Mouse (Mus musculus) splenic B cell, adult 2 months (primary cell): ENCODE results near the gene Samm50.
A peak's percentile ranks its signal among the peaks of the same experiment; 100 is the strongest.
"Not testable (repeated sequence)": the region's sequence is repeated elsewhere in the genome, so short reads cannot be mapped to it uniquely, and the experiment has no call there.

ENCODE experiments used
- DNase-seq: peaks from one replicate; pipeline ENCODE4 v3.0.0-alpha.2; 2011; ENCODE audit warnings: low read depth, low spot score
- H3K27me3 ChIP-seq: 2 replicates; pipeline ENCODE4 v1.6.1; 2012; ENCODE audit warnings: mild to moderate bottlenecking, low read length, moderate library complexity, mixed read lengths; ENCODE audit not compliant: control insufficient read depth, poor library complexity, insufficient read depth, severe bottlenecking
- H3K36me3 ChIP-seq: 2 replicates; pipeline ENCODE4 v1.6.1; 2012; ENCODE audit warnings: mild to moderate bottlenecking, low read length, moderate library complexity, mixed read lengths; ENCODE audit not compliant: control insufficient read depth, poor library complexity, insufficient read depth, severe bottlenecking

Gene Samm50

DNA sequence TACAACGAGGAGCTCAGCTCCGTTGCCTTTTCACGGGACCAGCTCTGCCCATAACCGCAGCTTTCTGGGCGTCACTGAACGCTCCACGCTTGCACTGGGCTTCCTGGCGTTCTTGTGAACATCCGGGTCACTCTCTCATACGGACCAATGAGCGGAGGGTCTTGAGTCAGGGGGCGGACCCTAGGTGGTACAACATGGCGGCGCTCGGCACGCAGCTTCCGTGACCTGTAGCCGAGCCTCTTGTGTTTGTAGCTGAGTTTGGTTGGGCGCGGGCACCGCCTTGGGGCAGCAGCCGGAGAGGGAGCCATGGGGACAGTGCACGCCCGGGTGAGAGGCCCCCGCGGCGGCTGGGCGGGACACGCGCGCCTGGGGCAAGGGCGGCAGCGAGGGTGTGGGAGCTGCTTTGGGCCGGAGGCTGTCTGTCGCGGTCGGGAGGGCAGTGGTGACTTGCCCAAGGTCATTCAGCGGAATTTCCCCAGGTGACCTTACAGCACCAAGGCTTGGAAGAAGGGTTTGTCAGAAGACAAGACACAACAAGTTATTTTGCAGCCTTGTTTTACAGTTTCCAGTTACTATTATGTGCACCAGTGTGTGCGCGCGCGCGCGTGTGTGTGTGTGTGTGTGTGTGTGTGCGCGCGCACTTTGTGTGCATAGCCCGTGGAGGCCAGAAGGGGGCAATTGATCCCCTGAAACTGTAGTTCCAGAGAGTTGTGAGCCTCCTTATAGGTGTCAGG lies at the start of gene Samm50:
TSS of gene Samm50 (plus strand) at position 184 of the 734 bp plus-strand sequence.
- H3K36me3 ChIP-seq, result peaks cover 2% of the 10 kb centered on the region
- no peaks in the 10 kb centered on the region for H3K27me3 ChIP-seq
- DNase-seq, result peak; percentile 95

DNA sequence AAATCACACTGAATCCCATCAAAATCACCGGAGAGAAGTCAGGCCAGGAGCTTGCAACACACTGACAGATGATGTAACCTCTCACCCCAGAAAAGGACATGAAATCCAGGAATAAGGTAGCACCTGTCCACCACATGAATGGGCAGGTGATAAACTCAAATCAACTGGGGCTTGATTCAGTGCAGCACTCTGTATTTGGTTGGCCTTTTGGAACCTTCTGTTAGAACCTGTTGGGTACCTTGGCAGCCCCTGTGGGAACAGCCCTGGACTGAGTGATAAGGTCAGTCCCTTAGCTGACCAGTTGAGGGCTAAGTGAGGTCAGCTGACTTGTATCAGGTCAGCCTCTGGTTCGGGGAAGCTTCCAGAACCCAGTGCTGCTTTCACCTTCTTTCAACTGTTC lies 35.9 kb upstream of the Samm50 start:
- no peak for DNase-seq
- Histone ChIP-seq H3K36me3 (no peaks in the 10 kb centered on the region), H3K27me3 (no peaks in the 10 kb centered on the region)

DNA sequence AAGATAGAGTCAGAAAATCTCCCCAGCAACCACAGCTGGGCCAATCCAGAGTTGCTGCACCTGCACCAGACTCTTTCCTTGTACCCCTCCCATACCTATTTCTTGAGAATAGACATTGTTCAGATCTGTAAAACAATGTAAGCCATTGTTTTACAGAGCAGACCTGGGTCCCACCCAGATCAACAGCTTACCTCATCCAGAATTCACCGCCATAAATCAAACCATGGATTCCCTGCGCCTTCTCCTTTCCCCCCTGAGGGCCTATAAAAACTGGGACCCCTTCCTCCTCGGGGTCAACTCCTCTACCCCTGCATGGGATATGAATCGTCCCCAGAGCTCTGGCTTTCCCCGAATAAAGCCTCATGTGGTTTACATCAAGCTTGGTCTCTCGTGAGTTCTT lies 34.5 kb upstream of the Samm50 start:
- DNase-seq, H3K36me3 ChIP-seq, H3K27me3 ChIP-seq: not testable (repeated sequence)

DNA sequence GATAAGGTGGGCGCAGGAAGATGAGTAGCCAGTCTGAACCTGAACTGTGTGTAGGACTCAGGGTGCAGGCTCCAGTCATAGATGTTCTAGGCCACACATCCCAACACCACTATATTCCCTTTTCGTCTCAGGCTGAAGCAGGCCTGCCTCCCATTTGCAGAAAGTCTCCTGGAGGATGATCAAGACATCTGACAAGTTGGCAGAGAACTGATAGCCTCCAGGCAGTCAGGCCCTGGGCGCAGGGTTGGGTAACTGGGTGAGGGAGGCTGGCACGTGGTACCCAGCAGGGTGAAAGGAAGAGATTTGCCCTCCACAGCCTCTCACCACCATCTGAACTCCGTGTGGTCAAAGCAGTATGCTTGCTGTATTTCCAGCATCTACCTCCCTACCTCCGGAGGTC lies 30.2 kb upstream of the Samm50 start:
- H3K36me3 ChIP-seq, result no peaks in the 10 kb centered on the region
- DNase-seq, result no peak
- H3K27me3 ChIP-seq, result no peaks in the 10 kb centered on the region

DNA sequence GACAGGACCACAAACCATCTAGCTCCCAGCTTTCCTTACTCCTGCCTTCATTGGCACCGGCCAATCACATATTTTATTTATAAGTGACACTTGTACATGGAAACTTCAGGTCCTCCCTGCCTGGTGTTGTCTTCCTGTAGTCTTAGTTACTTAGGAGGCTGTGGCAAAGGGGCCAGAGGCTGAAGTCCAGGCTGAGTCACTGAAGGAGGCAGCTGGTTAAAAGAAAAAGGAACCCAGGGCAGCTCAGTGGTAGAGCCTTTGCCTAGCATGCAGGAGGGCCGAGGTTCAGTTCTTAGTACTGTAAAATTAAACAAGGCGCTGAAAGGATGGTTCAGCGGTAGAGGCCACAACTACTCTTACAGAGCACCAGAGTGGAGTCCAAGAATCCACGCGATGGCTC lies 25.2 kb upstream of the Samm50 start:
- Histone ChIP-seq H3K27me3 (peaks cover 2% of the 10 kb centered on the region; the same call in 1 of the 2 replicates), H3K36me3 (no peaks in the 10 kb centered on the region)
- no peak for DNase-seq

DNA sequence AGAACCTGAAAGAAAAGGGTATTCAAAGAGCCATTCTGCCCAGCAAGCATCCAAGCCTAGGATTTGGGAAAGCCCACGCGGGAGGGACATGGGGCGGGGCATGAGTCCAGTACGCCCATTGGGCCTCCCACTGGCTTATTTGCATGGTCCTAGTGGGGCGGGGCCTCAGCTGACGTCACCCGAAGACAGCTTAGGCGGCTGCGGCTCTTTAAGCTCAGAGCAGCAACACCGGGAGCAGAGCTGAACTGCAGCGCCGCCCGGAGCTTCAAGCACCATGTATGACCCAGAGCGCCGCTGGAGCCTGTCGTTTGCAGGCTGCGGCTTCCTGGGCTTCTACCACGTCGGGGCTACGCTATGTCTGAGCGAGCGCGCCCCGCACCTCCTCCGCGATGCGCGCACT lies 24.4 kb upstream of the Samm50 start, which contains the start of gene Pnpla3:
TSS of gene Pnpla3 (plus strand) at position 238 of the 400 bp plus-strand sequence.
- DNase-seq, result peak; percentile 47
- Histone ChIP-seq H3K36me3 (no peaks in the 10 kb centered on the region), H3K27me3 (peaks cover 2% of the 10 kb centered on the region; the same call in 1 of the 2 replicates)

DNA sequence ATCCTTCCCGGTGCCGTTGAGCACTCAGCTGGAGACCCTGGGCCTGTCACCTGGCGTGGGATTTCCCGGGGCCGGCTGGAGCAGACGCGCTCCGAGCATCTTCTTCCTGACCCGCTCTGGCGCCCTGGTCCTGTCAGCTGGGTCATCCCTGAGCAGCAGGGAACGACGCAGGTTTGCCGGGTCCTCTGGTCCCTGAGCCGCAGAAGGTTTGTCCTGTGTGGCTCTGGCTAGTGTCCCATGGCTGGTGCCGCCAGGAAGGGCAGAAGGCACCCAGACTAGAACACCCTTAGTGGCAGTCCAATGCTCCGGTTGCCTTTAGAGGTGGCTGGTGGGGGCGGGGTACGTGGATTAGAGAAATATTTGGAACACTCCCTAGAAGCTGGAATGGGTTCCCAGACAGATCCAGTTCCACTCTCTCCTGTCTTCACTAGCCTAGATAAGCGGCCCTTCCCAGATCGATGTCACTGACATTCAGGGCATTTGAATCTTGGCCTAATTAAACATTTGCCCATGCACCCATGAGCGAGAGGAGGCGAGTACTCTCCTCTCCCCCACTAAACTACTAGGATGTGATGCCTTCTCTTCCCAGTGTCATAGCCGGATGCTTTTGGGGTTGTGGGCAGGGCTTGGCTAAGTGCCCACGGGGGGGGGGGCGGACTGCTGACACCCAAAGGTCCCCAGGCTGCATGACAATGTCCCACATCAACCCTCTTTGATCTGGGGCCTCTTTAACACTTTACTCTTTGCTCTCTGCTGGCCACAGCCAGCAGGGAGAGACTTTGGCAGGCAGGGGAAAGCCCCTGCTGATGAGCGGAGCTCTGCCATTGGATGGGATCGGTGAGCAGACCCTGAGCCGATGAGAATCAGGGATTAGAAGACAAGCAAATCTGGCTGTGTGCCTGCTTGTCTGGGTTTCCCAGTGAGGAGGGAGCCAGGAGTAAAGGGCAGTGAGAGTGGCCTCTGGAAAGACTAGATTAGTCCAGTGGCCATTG lies 23.6 kb upstream of the Samm50 start:
- H3K36me3 ChIP-seq, result no peaks in the 10 kb centered on the region
- DNase-seq, result no peak

DNA sequence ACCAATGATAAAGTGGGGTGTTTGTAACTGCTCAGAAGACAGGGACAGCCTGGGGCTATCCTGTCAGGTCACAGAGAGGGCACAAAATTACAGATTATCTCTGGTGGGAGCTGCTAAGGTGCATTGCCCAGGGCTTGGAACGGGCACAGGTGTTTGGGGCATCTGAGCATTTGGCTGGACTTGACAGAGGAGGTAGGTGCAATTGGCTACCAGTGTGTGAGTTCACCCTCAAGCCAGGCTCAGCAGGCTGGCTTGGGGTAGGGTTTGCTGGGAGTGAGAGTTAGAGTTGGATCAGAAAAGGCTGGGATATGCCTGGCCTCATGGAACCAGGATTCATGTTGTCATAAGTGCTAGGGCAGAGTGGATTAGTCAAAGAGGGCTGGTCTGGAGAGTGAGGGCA lies 22.5 kb upstream of the Samm50 start:
- Histone ChIP-seq H3K36me3 (no peaks in the 10 kb centered on the region), H3K27me3 (peaks cover 2% of the 10 kb centered on the region; the same call in 1 of the 2 replicates)
- no peak for DNase-seq

More for the DNA sequence above, 23.6 kb upstream of the Samm50 start:
- peaks cover 2% of the 10 kb centered on the region; the same call in 1 of the 2 replicates for H3K27me3 ChIP-seq

DNA sequence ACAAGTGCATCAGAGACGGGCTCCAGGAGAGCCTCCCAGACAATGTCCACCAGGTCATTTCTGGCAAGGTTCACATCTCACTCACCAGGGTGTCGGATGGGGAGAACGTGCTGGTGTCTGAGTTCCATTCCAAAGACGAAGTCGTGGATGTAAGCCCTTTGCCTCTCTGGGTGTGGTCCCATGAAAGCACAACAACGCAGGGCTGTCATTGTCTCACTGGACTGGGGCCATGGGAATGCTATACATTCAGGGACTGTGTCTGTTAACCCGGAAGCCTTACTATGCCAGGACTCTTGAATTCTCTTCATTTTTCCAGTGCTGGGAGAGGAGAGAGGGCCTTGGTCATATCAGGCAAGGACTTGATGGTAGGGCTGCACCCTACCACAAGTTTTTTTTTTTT lies 20.9 kb upstream of the Samm50 start:
- DNase-seq, result no peak
- H3K27me3 ChIP-seq, result peaks cover 2% of the 10 kb centered on the region
- H3K36me3 ChIP-seq, result no peaks in the 10 kb centered on the region

DNA sequence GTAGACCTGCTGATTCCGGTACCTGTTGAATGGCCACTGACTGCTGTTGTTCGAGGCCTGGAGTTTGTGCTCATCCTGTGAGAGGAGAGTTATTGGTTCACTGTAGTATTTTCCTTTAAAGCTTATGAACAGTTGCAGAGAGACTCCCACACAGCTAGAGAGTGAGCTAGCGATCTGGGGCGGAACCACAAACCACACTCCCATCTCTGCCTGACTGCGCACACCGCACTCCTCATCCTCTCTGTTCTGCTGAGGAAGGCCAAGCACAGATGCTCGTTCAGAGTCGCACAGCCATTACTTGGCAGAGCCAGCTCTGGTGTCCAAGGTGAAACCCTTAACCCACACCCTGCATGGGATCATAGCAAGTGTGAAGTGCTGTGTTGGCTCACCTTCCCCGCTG lies 13.3 kb upstream of the Samm50 start:
- no peaks in the 10 kb centered on the region; the same call in 1 of the 2 replicates for H3K27me3 ChIP-seq
- no peak for DNase-seq
- no peaks in the 10 kb centered on the region for H3K36me3 ChIP-seq

DNA sequence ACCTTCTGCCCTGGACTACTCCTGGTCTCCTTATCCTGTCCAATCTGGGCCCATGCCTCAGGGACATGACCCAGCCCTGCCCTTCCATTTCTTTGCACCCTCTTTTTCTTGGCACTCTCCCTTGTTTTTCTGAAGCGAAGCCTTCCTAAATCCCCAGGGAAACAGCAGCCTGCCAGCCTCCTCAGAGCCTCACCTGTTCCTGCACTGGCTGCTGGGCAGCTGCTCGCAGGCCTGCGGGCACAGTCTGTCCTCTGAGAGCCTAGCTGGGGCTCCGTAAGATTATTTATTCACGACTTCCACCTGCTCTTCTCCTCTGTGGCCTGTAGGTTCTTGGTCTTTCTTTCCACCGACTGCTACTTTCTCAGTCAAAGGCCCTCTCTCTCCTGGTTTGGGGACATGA lies 10.0 kb upstream of the Samm50 start:
- DNase-seq, result no peak
- no peaks in the 10 kb centered on the region for H3K36me3 ChIP-seq
- H3K27me3 ChIP-seq, result no peaks in the 10 kb centered on the region

DNA sequence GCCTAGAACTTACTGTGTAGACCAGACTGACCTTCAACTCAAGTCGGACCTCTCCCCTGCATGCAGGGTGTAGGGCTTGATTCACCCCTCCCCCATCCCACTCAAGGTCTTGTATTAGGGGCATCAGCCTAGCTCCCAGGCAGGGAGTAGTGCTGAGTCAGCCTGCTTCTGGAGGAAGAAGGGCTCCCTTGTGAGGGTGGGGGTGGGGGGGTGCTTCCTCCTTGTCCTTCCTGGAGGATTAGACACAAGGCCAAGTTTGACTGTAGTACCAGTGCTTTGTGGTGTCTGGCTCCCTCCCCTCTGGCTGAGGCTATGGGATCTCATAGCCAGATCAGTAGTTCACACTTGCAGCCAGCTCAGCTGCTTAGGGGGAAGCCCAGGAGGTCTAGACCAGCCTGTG lies 8.1 kb upstream of the Samm50 start:
- DNase-seq, result no peak
- no peaks in the 10 kb centered on the region for H3K27me3 ChIP-seq
- H3K36me3 ChIP-seq, result no peaks in the 10 kb centered on the region

DNA sequence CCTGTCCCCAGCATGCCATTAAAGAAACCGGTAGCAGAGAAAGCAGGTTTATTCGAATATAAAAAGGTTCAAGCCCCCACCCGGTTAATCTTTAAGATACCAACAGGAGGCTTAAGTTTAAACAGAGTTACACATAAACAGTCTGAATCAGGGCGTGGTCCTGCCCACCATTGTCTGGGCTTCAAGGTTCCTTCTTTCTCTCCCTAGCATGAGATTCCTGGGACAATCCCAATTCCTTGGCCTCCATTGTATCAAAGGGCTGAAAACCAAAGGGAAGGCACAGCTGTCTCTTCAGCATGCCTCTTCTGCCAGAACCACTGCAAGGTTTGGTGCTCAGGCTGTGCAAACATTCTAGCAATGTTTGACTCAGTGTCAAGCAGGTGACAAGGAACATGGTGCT lies 5.8 kb upstream of the Samm50 start:
- Histone ChIP-seq H3K36me3 (no peaks in the 10 kb centered on the region), H3K27me3 (no peaks in the 10 kb centered on the region)
- no peak for DNase-seq

DNA sequence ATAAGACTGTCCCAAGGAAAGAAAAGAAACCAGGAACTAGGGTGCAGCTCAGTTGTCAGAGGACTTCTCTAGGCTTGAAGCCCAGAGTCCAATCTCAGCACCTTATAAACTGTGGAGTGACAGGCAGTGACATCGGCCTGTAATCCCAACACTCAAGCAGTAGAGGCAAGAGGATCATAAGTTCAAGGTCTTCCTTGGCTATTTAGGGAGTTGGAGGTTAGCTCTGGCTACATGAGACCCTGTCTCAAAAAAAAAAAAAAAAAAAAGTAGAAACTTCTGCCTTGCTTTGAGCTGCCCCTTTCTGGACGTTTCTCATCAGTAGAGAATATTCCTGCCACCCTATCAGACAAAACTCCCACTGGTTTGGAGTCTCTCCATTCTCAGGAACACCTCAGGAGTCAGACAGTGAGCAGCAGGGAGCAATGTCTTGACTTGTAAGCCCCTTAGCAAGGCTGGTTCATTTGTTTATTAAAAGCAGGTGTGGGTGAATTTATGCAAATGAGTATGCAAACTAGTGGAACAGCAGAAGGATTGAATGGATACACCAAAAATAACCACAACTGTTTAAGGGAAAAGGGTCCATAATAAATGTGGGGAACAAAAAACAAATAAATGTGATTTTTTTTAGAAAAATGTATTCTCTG lies 3.0 kb upstream of the Samm50 start:
- no peak for DNase-seq
- Histone ChIP-seq H3K36me3 (no peaks in the 10 kb centered on the region), H3K27me3 (no peaks in the 10 kb centered on the region)
